Mouse (Mus musculus) lung, adult 2 months (tissue): ENCODE data around the gene Alg9. TPM values are rescaled to one million over a fixed set of nuclear protein-coding genes. Genes with fewer than 3 reads are reported as not detected.

Source experiments
- DNase-seq: peaks from one replicate; pipeline ENCODE4 v3.0.0; 2022
- H3K4me1 ChIP-seq: fragments of 200-500 bp; 2 replicates; pipeline ENCODE4 v1.6.1; 2011; ENCODE audit warnings: low read length; ENCODE audit not compliant: control insufficient read depth, insufficient read depth
- H3K4me3 ChIP-seq: fragments of 200-500 bp; replicated peaks from 2 replicates; pipeline ENCODE3; 2011; ENCODE audit warnings: low read depth, mild to moderate bottlenecking, control low read depth, low read length; ENCODE audit errors: extremely low read depth
- CTCF ChIP-seq: fragments of 200-500 bp; IDR thresholded peaks from 2 replicates; pipeline ENCODE4 v1.5.1; 2011; ENCODE audit warnings: mild to moderate bottlenecking, low read length, control low read depth; ENCODE audit not compliant: insufficient read depth
- POLR2A ChIP-seq: fragments of 200-500 bp; IDR thresholded peaks from 2 replicates; pipeline ENCODE4 v1.6.1; 2011; ENCODE audit warnings: low read depth, mild to moderate bottlenecking, control low read depth, low read length, borderline replicate concordance; ENCODE audit errors: extremely low read depth
- WGBS: fragments of 180-500 bp; shearing (Covaris S2); methylation state at CpG from one replicate; pipeline ENCODE4 v1.1.7; 2018; 5-methylcytosine and 5-hydroxymethylcytosine counted together
- polyA plus RNA-seq: library from polyadenylated mRNA; depleted of rRNA; stranded (reverse); fragments of >200 nt; gene quantifications from 2 replicates; pipeline ENCODE4 v1.2.3, GENCODE M21; 2012

Alg9 gene
- polyA plus RNA-seq, 1 experiment, result 20.1 TPM

- H3K4me1 ChIP-seq, result peaks cover 13% of the 10 kb centered on the region
- no peak for TF ChIP-seq CTCF
- no peak for TF ChIP-seq POLR2A
- DNase-seq, result no peak
- WGBS, result 51% methylated on average over 4 of the region's 4 CpGs
- peak overlapping the region; percentile 20 for H3K4me3 ChIP-seq
Measured at GRCm38 (mm10) chr9:50774026-50774462, 775 bp upstream of the Alg9 start.

GRCm38 (mm10) chr9:50775662-50776126, 875 bp downstream of the Alg9 start:
- peak overlapping the region; percentile 89 for H3K4me3 ChIP-seq
- TF ChIP-seq POLR2A (no peak), CTCF (no peak)
- DNase-seq, result peak; percentile 23
- peaks cover 13% of the 10 kb centered on the region for H3K4me1 ChIP-seq
- WGBS, result under 1% methylated on average over 30 of the region's 30 CpGs

- TF ChIP-seq CTCF (no peak), POLR2A (no peak)
- H3K4me3 ChIP-seq, result peak overlapping the region; percentile 89
- 49% methylated on average over 11 of the region's 11 CpGs for WGBS
- DNase-seq, result no peak
- H3K4me1 ChIP-seq, result peaks cover 13% of the 10 kb centered on the region
Measured at GRCm38 (mm10) chr9:50776162-50776760, 1.4 kb downstream of the Alg9 start.

GRCm38 (mm10) chr9:50782155-50782554, 7.3 kb downstream of the Alg9 start:
- Histone ChIP-seq H3K4me3 (no peak overlapping the region), H3K4me1 (no peaks in the 10 kb centered on the region)
- TF ChIP-seq POLR2A (no peak), CTCF (peak; percentile 33; the same call in 1 of the 2 replicates)
- 77% methylated on average over 2 of the region's 2 CpGs for WGBS
- no peak for DNase-seq

DNA sequence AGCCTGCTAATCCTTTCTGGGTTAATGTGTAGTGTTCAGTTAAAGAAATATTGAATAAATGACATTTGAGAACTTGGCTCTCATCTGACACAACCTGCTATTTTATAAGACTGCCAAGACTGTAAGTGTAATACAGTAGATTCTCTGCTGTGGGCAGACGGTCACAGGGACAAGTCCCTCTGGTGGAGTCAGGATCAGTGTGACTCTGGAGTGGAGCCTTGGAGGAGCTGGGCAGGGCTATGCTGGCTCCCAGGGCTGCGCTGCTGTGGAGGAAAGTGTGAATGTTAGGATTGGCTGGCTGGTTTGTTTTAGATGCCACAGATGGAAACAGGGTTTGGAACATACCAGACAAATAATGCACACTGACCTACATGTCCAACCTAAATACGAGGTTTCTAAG, 20.4 kb downstream of the Alg9 start:
- 89% methylated on average over 3 of the region's 3 CpGs for WGBS
- DNase-seq, result no peak
- Histone ChIP-seq H3K4me1 (no peaks in the 10 kb centered on the region), H3K4me3 (no peak overlapping the region)
- no peak for TF ChIP-seq CTCF
- no peak for TF ChIP-seq POLR2A

- WGBS, result 91% methylated on average over 8 of the region's 8 CpGs
- H3K4me1 ChIP-seq, result no peaks in the 10 kb centered on the region
- TF ChIP-seq POLR2A, result no peak
- no peak for TF ChIP-seq CTCF
- DNase-seq, result no peak
- no peak overlapping the region for H3K4me3 ChIP-seq
Measured at GRCm38 (mm10) chr9:50796776-50797175, 22.0 kb downstream of the Alg9 start.

DNA sequence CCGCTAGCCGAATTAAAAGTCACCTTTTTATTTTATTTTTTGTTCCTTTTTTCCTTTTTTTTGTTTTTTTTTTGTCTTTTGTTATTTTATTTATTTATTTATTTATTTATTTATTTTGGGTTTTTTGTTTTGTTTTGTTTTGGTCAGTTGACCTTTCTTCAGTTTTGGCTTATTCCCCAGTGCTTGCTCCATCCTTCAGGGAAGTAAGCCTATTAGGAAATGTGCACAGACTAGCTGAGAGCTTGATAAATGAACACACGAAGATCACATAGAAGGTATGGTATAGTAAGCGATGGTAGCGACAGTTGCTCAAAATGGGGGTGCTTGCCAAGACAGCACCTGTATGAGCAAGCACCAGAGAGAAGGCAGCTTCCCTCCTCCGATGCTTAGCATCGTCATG, 22.8 kb downstream of the Alg9 start:
- DNase-seq, result no peak
- 91% methylated on average over 7 of the region's 7 CpGs for WGBS
- TF ChIP-seq POLR2A (no peak), CTCF (no peak)
- no peaks in the 10 kb centered on the region for H3K4me1 ChIP-seq
- no peak overlapping the region for H3K4me3 ChIP-seq

GRCm38 (mm10) chr9:50798368-50798767, 23.5 kb downstream of the Alg9 start:
- TF ChIP-seq POLR2A, result no peak
- WGBS, result 67% methylated on average over 5 of the region's 5 CpGs
- H3K4me3 ChIP-seq, result no peak overlapping the region
- peak; percentile 33 for DNase-seq
- no peaks in the 10 kb centered on the region for H3K4me1 ChIP-seq

DNA sequence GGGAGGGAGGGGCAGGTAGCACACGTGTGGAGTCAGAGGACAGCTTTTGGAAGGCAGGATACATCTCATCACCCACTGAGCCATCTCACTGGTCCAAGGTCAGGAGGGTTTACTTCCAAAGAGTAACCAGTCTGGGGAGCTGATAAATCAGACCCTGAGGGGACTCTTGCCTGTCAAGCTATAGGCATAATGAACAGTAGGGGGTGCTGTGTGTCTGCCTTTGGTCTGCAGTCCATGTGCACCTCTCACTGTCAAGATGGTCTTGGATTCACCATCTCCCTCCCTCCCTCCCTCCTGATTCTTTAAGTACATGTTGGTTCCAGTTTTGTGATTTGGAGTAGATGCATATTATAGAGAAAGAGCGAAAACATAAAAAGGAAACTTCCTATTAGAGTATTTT, 26.2 kb downstream of the Alg9 start:
- DNase-seq, result no peak
- WGBS, result 57% methylated on average over 2 of the region's 2 CpGs
- H3K4me3 ChIP-seq, result no peak overlapping the region
- H3K4me1 ChIP-seq, result no peaks in the 10 kb centered on the region
- TF ChIP-seq POLR2A, result no peak
- TF ChIP-seq CTCF, result peak; percentile 75

GRCm38 (mm10) chr9:50803055-50803671, 28.3 kb downstream of the Alg9 start:
- TF ChIP-seq CTCF (no peak), POLR2A (no peak)
- 85% methylated on average over 7 of the region's 7 CpGs for WGBS
- no peaks in the 10 kb centered on the region for H3K4me1 ChIP-seq
- H3K4me3 ChIP-seq, result no peak overlapping the region
- no peak for DNase-seq
